Mouse (Mus musculus) spleen, adult 2 months (tissue): ENCODE data around the gene Fam189a1. TPM values are rescaled to one million over a fixed set of nuclear protein-coding genes. Genes with fewer than 3 reads are reported as not detected.

Source experiments
- DNase-seq, 2 experiments: peaks; one replicate each; pipeline versions ENCODE4 v3.0.0 to v3.0.0-alpha.2; 2012 to 2021; ENCODE audit warnings: low spot score in 2 of 2, low read depth in 1 of 2
- H3K27ac ChIP-seq: fragments of 200-500 bp; 2 replicates; pipeline ENCODE4 v1.5.1; 2012; ENCODE audit warnings: low read length, inconsistent platforms; ENCODE audit not compliant: insufficient read depth
- H3K27me3 ChIP-seq: fragments of 200-500 bp; 2 replicates; pipeline ENCODE4 v1.6.1; 2012; ENCODE audit warnings: mild to moderate bottlenecking, moderate library complexity, low read length, inconsistent platforms; ENCODE audit not compliant: control insufficient read depth, insufficient read depth
- H3K36me3 ChIP-seq: fragments of 200-500 bp; 2 replicates; pipeline ENCODE4 v1.6.1; 2012; ENCODE audit warnings: mild to moderate bottlenecking, low read length, inconsistent platforms; ENCODE audit not compliant: control insufficient read depth, insufficient read depth
- H3K4me1 ChIP-seq: fragments of 200-500 bp; 2 replicates; pipeline ENCODE4 v1.6.1; 2011; ENCODE audit warnings: inconsistent platforms; ENCODE audit not compliant: control insufficient read depth, insufficient read depth, insufficient read length
- H3K4me3 ChIP-seq: fragments of 200-500 bp; 2 replicates; pipeline ENCODE4 v1.5.1; 2011; ENCODE audit warnings: mild to moderate bottlenecking, inconsistent platforms; ENCODE audit not compliant: insufficient read depth, insufficient read length; ENCODE audit errors: extremely low read depth
- CTCF ChIP-seq: fragments of 200-500 bp; IDR thresholded peaks from 2 replicates; pipeline ENCODE4 v1.5.1; 2011; ENCODE audit warnings: mild to moderate bottlenecking, inconsistent platforms; ENCODE audit not compliant: insufficient read depth, insufficient read length, insufficient replicate concordance; ENCODE audit errors: extremely low read depth
- POLR2A ChIP-seq: fragments of 200-500 bp; IDR thresholded peaks from 2 replicates; pipeline ENCODE4 v1.6.1; 2011; ENCODE audit warnings: low read depth, low read length, inconsistent platforms
- WGBS: fragments of 180-500 bp; shearing (Covaris S2); methylation state at CpG from one replicate; pipeline ENCODE4 v1.1.7; 2018; 5-methylcytosine and 5-hydroxymethylcytosine counted together
- polyA plus RNA-seq: library from polyadenylated mRNA; depleted of rRNA; stranded (reverse); fragments of >200 nt; gene quantifications from 2 replicates; pipeline ENCODE4 v1.2.3, GENCODE M21; 2012

The Fam189a1 gene
- polyA plus RNA-seq, 1 experiment = 0.04 TPM

DNA sequence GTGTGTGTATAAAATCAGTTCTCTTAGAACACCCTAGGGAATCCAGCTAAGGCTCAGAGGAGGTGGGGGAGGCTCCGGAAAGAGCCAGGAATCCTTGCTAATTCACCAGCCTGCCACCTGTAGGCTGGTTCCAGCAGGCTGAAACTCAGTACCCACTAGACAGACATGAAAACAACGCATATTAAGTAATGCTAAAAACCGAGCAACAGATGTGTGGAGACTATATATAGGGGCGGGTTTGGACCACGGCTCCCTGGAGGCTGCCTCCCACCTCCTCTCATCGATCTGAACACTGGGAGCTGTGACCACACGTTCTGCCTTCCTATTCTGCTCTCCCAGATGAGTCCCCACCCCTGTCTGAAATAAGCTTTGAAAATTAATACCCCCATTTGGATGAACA, 1.8 kb downstream of the Fam189a1 start:
- H3K27me3 ChIP-seq = peaks cover 10% of the 10 kb centered on the region
- TF ChIP-seq CTCF (no peak), POLR2A (no peak)
- DNase-seq = no peak
- no peak overlapping the region for H3K27ac ChIP-seq
- peaks cover 2% of the 10 kb centered on the region for H3K4me1 ChIP-seq
- H3K36me3 ChIP-seq = no peaks in the 10 kb centered on the region
- 12% methylated on average over 7 of the region's 7 CpGs for WGBS
- no peak overlapping the region for H3K4me3 ChIP-seq

DNA sequence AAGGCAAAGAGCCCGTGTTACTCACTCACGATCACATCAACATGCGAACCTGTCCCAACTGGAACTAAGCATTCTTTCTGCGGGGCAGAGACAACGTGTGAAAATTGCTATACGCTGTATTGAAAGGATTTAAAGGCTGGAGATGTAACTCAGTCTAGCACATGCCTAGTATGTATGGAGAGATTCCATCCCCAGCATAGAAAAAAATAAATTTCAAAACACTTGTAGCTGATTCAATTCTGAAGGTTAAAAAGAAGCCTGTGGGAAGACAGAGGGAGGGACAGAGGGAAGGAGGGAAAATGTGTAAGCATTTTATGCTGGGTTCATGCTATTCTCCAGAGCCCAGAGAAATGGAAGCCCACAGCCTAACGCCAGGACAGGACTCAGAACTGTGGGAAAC, 2.5 kb downstream of the Fam189a1 start:
- Histone ChIP-seq H3K36me3 (no peaks in the 10 kb centered on the region), H3K4me3 (no peak overlapping the region), H3K4me1 (peaks cover 2% of the 10 kb centered on the region), H3K27ac (no peak overlapping the region), H3K27me3 (peaks cover 10% of the 10 kb centered on the region)
- no peak for DNase-seq
- WGBS = 76% methylated on average over 7 of the region's 7 CpGs
- no peak for TF ChIP-seq CTCF

DNA sequence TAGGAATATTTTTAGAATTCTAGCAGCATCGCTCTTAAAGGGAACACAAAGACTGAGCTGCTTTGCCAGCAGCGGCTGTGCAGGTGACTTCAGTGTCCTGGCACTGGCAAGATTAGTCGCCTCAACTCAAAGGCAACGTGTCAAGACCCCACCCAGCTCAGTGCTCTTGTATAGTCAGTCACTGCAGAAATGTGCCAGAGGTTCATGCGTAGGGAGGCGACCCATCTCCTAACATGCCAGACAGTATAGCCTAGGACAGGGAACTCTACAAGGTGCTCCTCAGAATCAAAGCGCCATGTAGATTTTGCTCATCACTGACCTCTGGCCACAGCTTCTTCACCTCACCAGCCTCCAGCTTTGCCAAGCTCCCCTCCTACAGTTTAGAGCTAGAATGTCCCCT, 4.8 kb downstream of the Fam189a1 start:
- Histone ChIP-seq H3K4me1 (peaks cover 2% of the 10 kb centered on the region), H3K27me3 (peaks cover 9% of the 10 kb centered on the region), H3K27ac (no peak overlapping the region), H3K36me3 (no peaks in the 10 kb centered on the region), H3K4me3 (no peak overlapping the region)
- 86% methylated on average over 7 of the region's 7 CpGs for WGBS
- no peak for DNase-seq
- TF ChIP-seq POLR2A = no peak
- TF ChIP-seq CTCF = no peak

DNA sequence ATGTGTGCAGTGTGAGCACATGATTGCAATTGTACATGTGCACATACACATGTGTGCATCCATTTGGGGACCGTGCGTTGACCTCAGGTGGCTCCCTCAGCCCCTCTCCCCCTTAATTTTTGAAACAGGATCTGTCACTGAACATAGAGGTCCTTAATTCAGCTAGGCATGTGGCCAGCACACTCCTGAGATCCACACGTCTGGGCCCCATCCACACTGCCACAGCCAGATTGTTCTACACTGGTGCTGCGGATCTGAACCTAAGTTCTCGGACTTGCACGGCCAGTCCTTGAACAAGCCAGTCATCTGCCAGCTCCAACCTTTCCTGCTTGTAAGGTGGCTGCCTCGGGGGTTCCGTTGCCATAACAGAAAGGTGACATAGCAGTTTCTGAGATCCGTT, 7.3 kb downstream of the Fam189a1 start:
- no peaks in the 10 kb centered on the region for H3K27me3 ChIP-seq
- no peaks in the 10 kb centered on the region for H3K4me1 ChIP-seq
- no peaks in the 10 kb centered on the region for H3K36me3 ChIP-seq
- no peak overlapping the region for H3K27ac ChIP-seq
- TF ChIP-seq CTCF (no peak), POLR2A (no peak)
- H3K4me3 ChIP-seq = no peak overlapping the region
- WGBS = 88% methylated on average over 9 of the region's 9 CpGs
- DNase-seq = no peak

DNA sequence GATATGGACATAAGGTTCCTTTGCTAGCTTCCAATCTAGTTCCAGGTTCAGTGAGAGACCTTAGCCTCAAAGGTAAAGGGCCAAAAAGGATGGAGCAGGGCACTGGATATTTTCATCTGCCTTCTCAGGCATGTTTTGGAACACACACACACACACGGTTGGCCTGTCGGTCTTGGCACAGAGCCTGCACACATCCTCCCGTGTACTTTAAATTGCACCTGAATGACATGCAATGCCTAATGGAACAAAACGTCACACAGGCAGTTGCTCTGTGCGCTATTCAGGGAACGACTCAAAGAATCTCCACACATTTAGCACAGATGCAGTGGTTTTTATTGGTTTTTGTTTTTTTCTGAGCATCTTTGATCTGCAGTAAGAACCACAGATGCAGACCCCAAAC, 11.5 kb downstream of the Fam189a1 start:
- TF ChIP-seq CTCF = no peak
- Histone ChIP-seq H3K27me3 (no peaks in the 10 kb centered on the region), H3K36me3 (no peaks in the 10 kb centered on the region), H3K4me1 (no peaks in the 10 kb centered on the region), H3K4me3 (no peak overlapping the region), H3K27ac (no peak overlapping the region)
- DNase-seq = no peak
- 64% methylated on average over 6 of the region's 6 CpGs for WGBS

DNA sequence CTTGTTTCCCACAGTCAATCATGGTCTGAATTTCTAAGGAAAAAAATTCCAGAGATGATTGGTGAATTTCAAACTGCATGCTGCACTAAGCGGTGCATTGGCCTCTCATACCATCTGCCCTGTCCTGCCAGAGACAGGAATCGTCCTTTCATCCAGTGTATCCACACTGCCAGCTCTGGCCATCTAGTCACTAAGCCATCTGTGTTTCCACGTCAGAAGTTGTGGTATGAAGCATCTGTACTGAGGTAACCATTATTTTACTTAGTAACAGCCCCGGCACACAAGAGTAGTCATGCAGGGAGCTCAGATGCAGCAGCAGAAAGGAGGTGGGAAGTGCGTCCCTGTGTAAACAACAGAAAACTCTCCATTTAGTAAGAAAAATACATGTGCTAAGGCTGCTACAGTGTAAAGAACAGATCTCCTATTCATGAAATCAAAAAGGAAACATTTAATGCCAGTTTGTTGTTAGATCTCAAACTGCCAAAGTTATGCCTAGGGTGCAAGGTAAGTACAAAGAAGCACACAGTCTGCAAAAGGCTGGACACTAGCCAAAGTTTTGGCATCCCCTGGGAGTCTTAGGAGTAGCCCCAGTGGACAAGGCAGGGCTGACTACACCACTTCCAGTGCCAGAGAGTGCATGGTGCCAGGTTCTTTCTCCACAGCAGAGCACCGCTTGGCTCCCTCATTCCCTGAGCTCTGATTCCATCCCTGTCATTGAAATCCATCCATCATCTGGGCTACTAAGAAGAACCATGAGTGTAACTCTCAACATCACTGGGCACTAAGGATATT, 14.3 kb downstream of the Fam189a1 start:
- H3K27ac ChIP-seq = no peak overlapping the region
- TF ChIP-seq POLR2A (no peak), CTCF (no peak)
- no peaks in the 10 kb centered on the region for H3K36me3 ChIP-seq
- 61% methylated on average over 6 of the region's 6 CpGs for WGBS
- no peak overlapping the region for H3K4me3 ChIP-seq
- H3K27me3 ChIP-seq = no peaks in the 10 kb centered on the region
- H3K4me1 ChIP-seq = no peaks in the 10 kb centered on the region
- DNase-seq = no peak

DNA sequence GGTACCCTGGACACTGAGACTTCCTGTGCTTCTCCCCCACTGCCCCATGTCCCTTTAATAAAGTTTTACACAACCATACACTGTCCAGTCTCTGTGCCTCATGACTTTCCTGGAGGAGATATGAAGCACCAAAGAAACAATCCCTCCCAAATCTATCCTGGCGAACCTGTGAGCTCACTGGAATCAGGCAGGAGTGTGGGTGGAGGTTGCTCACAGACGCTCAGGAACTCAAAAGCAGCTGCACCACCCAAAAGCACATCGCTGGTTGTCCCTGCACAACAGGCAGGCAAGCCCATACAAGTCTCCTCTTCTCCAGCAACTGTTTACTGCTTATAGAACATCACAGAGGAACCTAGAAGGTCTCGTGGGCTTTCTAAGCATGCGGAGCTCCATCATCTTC, 15.5 kb downstream of the Fam189a1 start:
- H3K27me3 ChIP-seq = no peaks in the 10 kb centered on the region
- H3K4me1 ChIP-seq = no peaks in the 10 kb centered on the region
- TF ChIP-seq CTCF (no peak), POLR2A (no peak)
- WGBS = 79% methylated on average over 5 of the region's 5 CpGs
- no peak overlapping the region for H3K4me3 ChIP-seq
- H3K36me3 ChIP-seq = no peaks in the 10 kb centered on the region
- DNase-seq = no peak
- no peak overlapping the region for H3K27ac ChIP-seq
